Comparison of ENCODE assay signal across 8 mouse cellular contexts in genomic region chr4:150280459-150280858, GRCm38 (mm10). TPM values are rescaled to one million over a fixed set of nuclear protein-coding genes. Genes with fewer than 3 reads are reported as not detected.
DNase-seq lines count a peak whose midpoint lies in the region; ATAC-seq and TF ChIP-seq lines count a peak whose summit lies in the region.

No protein-coding gene starts in this region.

- H3K9me3 ChIP-seq in erythroblast, embryonic 14.5 days (ENCODE audit: control insufficient read depth, low read length): no peaks in the 10 kb centered on the region
- no peaks in the 10 kb centered on the region for H3K9me3 ChIP-seq in G1E (replicated peaks)
- no peaks in the 10 kb centered on the region for H3K9me3 ChIP-seq in heart, embryonic 14.5 days (ENCODE audit: control insufficient read depth, low read length)
- no peaks in the 10 kb centered on the region for H3K9me3 ChIP-seq in liver, embryonic 16.5 days (replicated peaks; ENCODE audit: control insufficient read depth, low read length)

- H3K4me1 ChIP-seq in erythroblast, embryonic 14.5 days (ENCODE audit: control insufficient read depth): peaks cover 28% of the 10 kb centered on the region
- peaks cover 25% of the 10 kb centered on the region for H3K4me1 ChIP-seq in G1E (ENCODE audit: insufficient read depth, low read depth, low read length)
- H3K4me1 ChIP-seq in heart, embryonic 14.5 days (ENCODE audit: control insufficient read depth in 2 of 2, insufficient read depth in 2 of 2, low read length in 2 of 2): peaks cover 7 to 18% of the 10 kb centered on the region in 2 experiments
- H3K4me1 ChIP-seq in liver, embryonic 16.5 days (ENCODE audit: control insufficient read depth, low read depth, low read length): peaks cover 13% of the 10 kb centered on the region

- 55% methylated on average over 4 of the region's 4 CpGs for WGBS in heart, embryonic 14.5 days
- WGBS in liver, embryonic 16.5 days (ENCODE audit: insufficient replicate concordance): 64% methylated on average over 4 of the region's 4 CpGs

- peak overlapping the region; percentile 99 for H3K9ac ChIP-seq in heart, embryonic 14.5 days (ENCODE audit: low read length)
- H3K9ac ChIP-seq in liver, embryonic 16.5 days (ENCODE audit: low read depth, low read length): peak overlapping the region; percentile 84; the same call in 1 of the 2 replicates

- TF ChIP-seq CTCF in G1E (IDR thresholded peaks at IDR 0.05; ENCODE audit: low read depth, low read length): no peak

- H3K27ac ChIP-seq in heart, embryonic 14.5 days (replicated peaks in 1 of 2; ENCODE audit: control insufficient read depth in 1 of 2, insufficient read depth in 1 of 2, low read depth in 2 of 2, low read length in 2 of 2): peak overlapping the region; percentile 92 to 96
- no peak overlapping the region; the same call in none of the 2 replicates for H3K27ac ChIP-seq in liver, embryonic 16.5 days (ENCODE audit: low read length)

- H3K4me2 ChIP-seq in heart, embryonic 14.5 days (ENCODE audit: low read length): peak overlapping the region; percentile 68
- H3K4me2 ChIP-seq in liver, embryonic 16.5 days (ENCODE audit: low read depth, low read length): peak overlapping the region; percentile 93

- no peak for ATAC-seq in erythroblast, adult 5-6 weeks (replicated peaks; ENCODE audit: low FRiP score, poor library complexity, severe bottlenecking)
- no peak for ATAC-seq in G1E (ENCODE audit: extremely low read depth, insufficient number of reproducible peaks, low FRiP score, poor library complexity, severe bottlenecking)
- no peak for ATAC-seq in heart, embryonic 14.5 days (ENCODE audit: insufficient number of reproducible peaks, insufficient read depth, low FRiP score, low read depth)
- ATAC-seq in liver, embryonic 16.5 days (ENCODE audit: low read depth): no peak

- H3K27me3 ChIP-seq in erythroblast, embryonic 14.5 days (ENCODE audit: control insufficient read depth): no peaks in the 10 kb centered on the region
- H3K27me3 ChIP-seq in G1E (ENCODE audit: insufficient read depth, low read length): no peaks in the 10 kb centered on the region
- no peaks in the 10 kb centered on the region for H3K27me3 ChIP-seq in heart, embryonic 14.5 days (ENCODE audit: control insufficient read depth, insufficient read depth, low read length)
- H3K27me3 ChIP-seq in liver, embryonic 16.5 days (ENCODE audit: control insufficient read depth, insufficient read depth, low read depth, low read length): no peaks in the 10 kb centered on the region

- DNase-seq in G1E (ENCODE audit: low spot score): no peak
- DNase-seq in urinary bladder, adult 2 months (ENCODE audit: low spot score): no peak
- DNase-seq in urinary bladder, adult 18-20 months (ENCODE audit: low spot score in 2 of 2): no peak
- no peak for DNase-seq in left cerebral cortex, adult 18-20 months (ENCODE audit: low spot score in 2 of 2)

- no peaks in the 10 kb centered on the region for H3K36me3 ChIP-seq in erythroblast, embryonic 14.5 days (ENCODE audit: control insufficient read depth)
- peaks cover 2% of the 10 kb centered on the region for H3K36me3 ChIP-seq in G1E (replicated peaks)
- H3K36me3 ChIP-seq in heart, embryonic 14.5 days (ENCODE audit: control insufficient read depth, insufficient read depth, low read length): no peaks in the 10 kb centered on the region
- no peaks in the 10 kb centered on the region for H3K36me3 ChIP-seq in liver, embryonic 16.5 days (ENCODE audit: control insufficient read depth, insufficient read depth)

- H3K4me3 ChIP-seq in erythroblast, embryonic 14.5 days (replicated peaks): peak overlapping the region; percentile 90
- peak overlapping the region; percentile 87; the same call in 1 of the 2 replicates for H3K4me3 ChIP-seq in G1E (ENCODE audit: low read depth, low read length)
- peak overlapping the region in 1 of 2 experiments; percentile 89; a peak in 2 of 4 replicates for H3K4me3 ChIP-seq in heart, embryonic 14.5 days (ENCODE audit: control insufficient read depth in 1 of 2, insufficient read depth in 1 of 2, low read depth in 1 of 2, low read length in 2 of 2)
- H3K4me3 ChIP-seq in liver, embryonic 16.5 days (ENCODE audit: low read depth, low read length): peak overlapping the region; percentile 74

RNA-seq across cellular contexts. Expression of gene Rere, which starts 1.0 kb away (rescaled TPM):
- polyA plus RNA-seq in erythroblast, embryonic 14.5 days (2012): 3.1 and 3.5 TPM in 2 replicates
- 11.1 and 22.4 TPM in 2 replicates for total RNA-seq in erythroblast, adult 5-6 weeks (2015; ENCODE audit: low replicate concordance)
- 9.5 and 10.9 TPM in 2 replicates for total RNA-seq in erythroblast, adult 5-6 weeks (2017; ENCODE audit: low replicate concordance)
- total RNA-seq in G1E (2014; fragmentation: Nextera tagmentation) (154 and 173 TPM in 2 replicates), G1E (2017) (17.4 and 18.6 TPM in 2 replicates)
- polyA plus RNA-seq in G1E (2012): 329 and 361 TPM in 2 replicates
- polyA plus RNA-seq in heart, embryonic 14.5 days (2014; fragmentation: Nextera tagmentation; extraction: Ambion mirVana): 25.9 and 28.5 TPM in 2 replicates
- polyA plus RNA-seq in liver, embryonic 16.5 days (2015; fragmentation: Nextera tagmentation; extraction: Ambion mirVana): 5.7 and 6.8 TPM in 2 replicates
- 30.0 and 66.3 TPM in 2 replicates for polyA plus RNA-seq in urinary bladder, adult 2 months (2012; rRNA removed)
- total RNA-seq in left cerebral cortex, adult 18-20 months (2021): 100 to 1,000 TPM in 1 of 2 experiments, 10 to 100 TPM in 1; 89.9 to 102 TPM

RNA-seq across cellular contexts. Expression of gene Eno1, which starts 43.9 kb away (rescaled TPM):
- polyA plus RNA-seq in erythroblast, embryonic 14.5 days (2012): 25.2 and 47.2 TPM in 2 replicates
- total RNA-seq in erythroblast, adult 5-6 weeks (2015; ENCODE audit: low replicate concordance): 111 and 119 TPM in 2 replicates
- total RNA-seq in erythroblast, adult 5-6 weeks (2017; ENCODE audit: low replicate concordance): 73.2 and 74.7 TPM in 2 replicates
- total RNA-seq in G1E (2014; fragmentation: Nextera tagmentation): 705 and 806 TPM in 2 replicates
- total RNA-seq in G1E (2017): 688 and 864 TPM in 2 replicates
- 1,261 and 1,939 TPM in 2 replicates for polyA plus RNA-seq in G1E (2012)
- 1,771 and 1,859 TPM in 2 replicates for polyA plus RNA-seq in heart, embryonic 14.5 days (2014; fragmentation: Nextera tagmentation; extraction: Ambion mirVana)
- polyA plus RNA-seq in liver, embryonic 16.5 days (2015; fragmentation: Nextera tagmentation; extraction: Ambion mirVana): 616 and 624 TPM in 2 replicates
- polyA plus RNA-seq in urinary bladder, adult 2 months (2012; rRNA removed): 340 and 364 TPM in 2 replicates
- total RNA-seq in left cerebral cortex, adult 18-20 months (2021): 100 to 1,000 TPM; 426 to 458 TPM
